Mouse (Mus musculus) layer of hippocampus, adult 8-10 months (tissue): Measurements from ENCODE around the gene Xab2. TPM values are rescaled to one million over a fixed set of nuclear protein-coding genes. Genes with fewer than 3 reads are reported as not detected.
"Not testable (repeated sequence)": the region's sequence is repeated elsewhere in the genome, so short reads cannot be mapped to it uniquely, and the experiment has no call there.

Experiments used
- DNase-seq, 2 experiments: peaks; one replicate each; pipeline ENCODE4 v3.0.0; 2022; ENCODE audit warnings: low spot score in 2 of 2
- total RNA-seq, 4 experiments: library from RNA; stranded (reverse); gene quantifications; 2 replicates each; pipeline ENCODE4 v1.2.4; 2022

Xab2 gene
- total RNA-seq, 4 experiments from 2014 or later, result 39.1 to 45.9 (median 41.4) TPM

DNA sequence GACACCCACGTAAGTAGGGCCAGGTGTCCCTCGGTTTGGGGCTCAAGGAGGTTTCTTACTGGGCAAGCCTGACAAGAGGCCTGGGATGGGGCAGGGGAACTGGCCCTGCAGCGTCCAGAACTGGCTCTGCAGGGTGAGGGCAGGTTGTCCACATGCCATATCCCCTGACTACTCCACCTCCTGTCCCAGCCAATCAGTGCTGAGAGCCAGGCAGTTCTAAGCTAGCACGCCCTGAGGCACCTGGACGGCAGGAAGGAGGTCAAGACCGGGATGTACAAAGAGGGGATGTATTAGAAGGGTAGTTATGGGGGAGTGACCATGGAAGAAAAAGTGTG, 11.3 kb downstream of the Xab2 start:
- DNase-seq, result no peak

DNA sequence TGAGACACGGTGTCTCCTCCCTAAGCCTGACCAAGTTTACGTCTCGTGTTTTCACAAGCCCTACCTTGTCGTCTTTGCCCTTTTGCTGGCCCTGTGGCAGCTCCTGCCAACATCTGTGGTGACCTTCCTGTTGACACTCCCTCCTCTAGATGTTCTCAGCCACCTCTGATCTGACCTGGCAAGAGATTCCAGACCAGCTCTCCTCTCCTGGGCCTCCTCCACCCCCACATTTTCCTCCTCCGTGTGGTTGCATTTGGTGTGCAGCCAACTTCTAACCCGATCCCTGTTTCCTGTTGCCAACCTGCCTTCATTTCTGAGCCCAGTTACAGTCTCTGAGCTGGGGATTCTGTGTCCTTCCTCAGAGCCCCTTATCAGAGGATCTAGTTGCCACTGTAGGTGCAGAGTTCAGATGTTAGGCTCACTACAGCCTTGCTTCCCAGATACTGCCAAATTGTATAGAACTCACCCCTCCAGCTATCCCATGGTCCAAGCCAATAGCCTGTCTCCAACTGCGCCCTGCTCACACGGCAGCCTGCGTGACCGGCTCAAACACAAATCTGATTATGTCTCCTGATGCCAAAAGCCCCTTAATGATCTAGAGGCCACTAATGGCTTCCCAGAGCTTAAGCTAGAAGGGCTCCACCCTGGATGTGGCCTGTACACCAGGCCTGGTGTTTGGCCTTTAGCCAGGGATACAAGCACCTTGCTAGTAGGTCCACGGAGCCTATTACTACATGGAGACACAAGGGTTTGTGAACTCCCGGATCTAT, 11.9 kb downstream of the Xab2 start:
- DNase-seq, result no peak

DNA sequence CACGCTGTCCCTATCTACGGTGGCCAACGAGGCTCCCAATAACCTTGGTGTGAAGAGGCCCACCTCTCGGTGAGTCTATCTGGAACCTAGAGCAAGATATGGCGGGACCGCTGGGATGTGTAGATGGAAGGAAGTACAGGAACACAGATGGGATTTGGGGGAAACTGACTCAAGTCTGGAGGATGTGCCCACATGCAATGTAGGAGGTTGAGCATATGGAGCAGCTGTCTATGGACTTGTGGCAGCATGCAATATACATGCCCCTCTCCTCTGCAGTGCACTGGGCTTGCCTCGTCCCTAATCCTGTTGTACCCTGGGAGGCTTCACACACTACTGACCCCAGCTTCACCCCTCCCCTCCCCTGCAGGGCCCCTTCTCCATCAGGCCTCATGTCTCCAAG, 13.3 kb downstream of the Xab2 start:
- DNase-seq, result peak in 1 of 2 experiments; percentile 55

- no peak for DNase-seq
Observed at GRCm38 (mm10) chr8:3606593-3606992, 14.5 kb downstream of the Xab2 start.

GRCm38 (mm10) chr8:3603439-3603838, 17.7 kb downstream of the Xab2 start:
- DNase-seq, result no peak

GRCm38 (mm10) chr8:3600401-3600800, 20.7 kb downstream of the Xab2 start:
- DNase-seq, result no peak

DNA sequence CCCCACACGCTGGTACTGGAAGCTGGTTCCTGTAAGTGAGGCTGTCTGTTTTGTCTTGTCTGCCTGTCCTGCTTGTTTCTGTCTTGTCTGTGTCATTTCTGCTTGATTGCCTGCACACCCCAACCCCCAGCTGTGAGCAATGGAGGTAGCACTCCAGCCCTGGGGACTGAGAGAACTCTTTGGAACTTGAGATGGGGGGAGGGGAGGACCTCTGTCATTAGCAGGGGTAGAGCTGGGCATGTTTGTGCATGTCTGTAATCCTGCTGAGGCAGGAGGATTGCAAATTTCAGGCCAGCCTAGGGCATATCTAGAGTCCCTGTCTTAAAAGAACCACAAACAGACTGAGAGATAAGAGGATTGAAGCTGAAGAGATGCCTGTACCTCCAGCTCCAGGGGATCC, 21.9 kb downstream of the Xab2 start:
- no peak for DNase-seq

DNA sequence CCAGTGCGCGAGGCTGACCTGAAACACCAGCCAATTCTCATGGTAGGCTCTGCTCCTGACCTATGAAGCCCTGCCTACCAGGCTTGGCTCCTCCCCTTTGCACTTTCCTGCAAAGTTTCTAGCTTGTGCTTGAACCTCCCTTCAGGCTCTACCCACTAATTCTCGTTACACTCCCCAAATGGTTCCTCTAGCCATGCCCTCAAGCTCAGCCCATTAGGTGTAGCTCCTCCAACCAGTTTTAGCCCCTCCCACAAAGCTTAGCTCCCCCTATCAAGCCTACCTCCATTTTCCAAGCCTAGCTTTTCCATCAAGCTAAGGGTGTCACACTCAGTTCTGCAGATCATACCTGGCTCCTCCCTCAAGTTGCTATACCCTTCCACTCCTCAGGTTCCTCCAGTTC, 23.1 kb downstream of the Xab2 start:
- no peak for DNase-seq

GRCm38 (mm10) chr8:3594466-3594865, 26.6 kb downstream of the Xab2 start:
- no peak for DNase-seq

- no peak for DNase-seq
Observed at GRCm38 (mm10) chr8:3593470-3593869, 27.6 kb downstream of the Xab2 start.

DNA sequence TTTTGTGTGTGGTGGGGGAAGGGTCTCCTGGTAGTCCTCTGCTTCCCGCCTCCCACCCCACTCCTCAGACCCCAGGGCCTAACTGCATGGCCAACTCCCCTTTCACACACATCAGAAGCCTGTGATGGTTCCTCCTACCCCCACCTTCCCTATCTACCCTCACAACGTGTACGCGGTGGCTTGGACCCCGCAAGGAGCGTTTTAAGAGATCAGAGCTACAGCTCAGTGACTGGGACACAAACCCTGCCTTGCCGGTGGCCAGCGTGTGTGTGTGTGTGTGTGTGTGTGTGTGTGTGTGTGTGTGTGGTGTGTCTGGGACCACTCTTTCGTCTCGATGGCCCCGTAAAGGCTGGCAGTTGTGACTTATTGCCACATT, 32.9 kb downstream of the Xab2 start:
- DNase-seq, result no peak

DNA sequence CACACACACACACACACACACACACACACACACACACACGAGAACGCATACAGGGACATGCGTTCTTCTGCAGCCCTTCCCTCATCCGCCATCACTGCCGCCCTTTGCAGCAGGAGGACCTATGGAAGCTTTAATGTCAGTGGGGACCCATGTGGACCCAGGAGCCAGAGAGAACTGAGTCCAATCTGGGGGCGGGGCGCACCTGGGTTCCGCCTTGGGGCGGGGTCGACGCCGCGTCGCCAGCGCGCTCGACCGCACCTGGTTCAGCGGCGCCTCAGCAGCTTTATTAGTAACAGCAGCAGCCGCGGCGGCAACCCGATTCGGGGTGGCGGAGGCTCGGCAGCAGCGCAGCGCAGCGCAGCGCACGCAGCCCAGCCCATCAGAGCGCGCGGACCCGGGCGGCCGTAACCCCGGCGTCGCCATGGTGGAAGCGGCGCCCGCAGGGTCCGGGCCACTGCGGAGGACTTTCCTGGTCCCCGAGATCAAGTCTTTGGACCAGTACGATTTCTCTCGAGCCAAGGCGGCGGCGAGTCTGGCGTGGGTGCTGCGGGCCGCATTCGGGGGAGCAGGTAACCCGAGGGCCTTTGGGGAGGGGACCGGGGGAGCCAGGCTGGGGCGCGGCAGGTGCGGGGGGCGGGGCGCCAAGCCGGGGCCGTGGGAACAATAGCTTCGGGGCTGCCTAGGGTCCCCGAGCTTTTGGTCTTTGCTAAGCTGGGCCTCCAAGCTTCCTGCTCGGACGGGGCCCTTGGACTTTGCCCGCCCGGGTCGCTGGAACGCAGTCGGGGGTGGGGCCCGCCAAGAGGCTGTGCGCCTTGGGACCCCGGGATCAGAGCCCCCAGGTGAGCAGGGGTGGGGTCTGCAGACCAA, 33.5 kb downstream of the Xab2 start:
- DNase-seq, result peak; percentile 58 to 64

DNA sequence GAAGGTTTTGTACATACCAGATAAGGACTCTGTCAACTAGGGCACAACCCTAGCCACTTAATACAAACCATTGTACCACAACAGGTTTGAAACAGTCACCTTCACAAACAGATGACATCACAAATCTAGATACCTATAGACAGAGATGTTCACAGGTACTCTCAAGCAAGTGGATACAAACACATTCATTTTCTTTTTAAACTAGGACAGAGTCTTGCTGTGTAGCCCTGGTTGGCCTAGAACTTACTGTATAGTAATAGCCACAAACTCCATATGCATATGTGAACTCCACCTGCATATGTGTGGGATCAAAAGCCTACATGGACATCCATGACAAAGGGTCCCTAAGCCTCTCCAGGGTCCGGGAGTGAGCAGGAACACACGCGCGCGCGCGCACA, 34.1 kb downstream of the Xab2 start, which contains the start of gene Camsap3:
Gene Camsap3 (plus strand): TSS at position 301 of the 398 bp plus-strand sequence.
- DNase-seq, result no peak

GRCm38 (mm10) chr8:3586452-3586851, 34.7 kb downstream of the Xab2 start:
- DNase-seq, result no peak

GRCm38 (mm10) chr8:3581961-3582360, 39.2 kb downstream of the Xab2 start:
- DNase-seq, result not testable (repeated sequence)

GRCm38 (mm10) chr8:3579390-3580364, 41.4 kb downstream of the Xab2 start:
- no peak for DNase-seq

GRCm38 (mm10) chr8:3576211-3576960, 44.7 kb downstream of the Xab2 start:
- DNase-seq, result no peak

GRCm38 (mm10) chr8:3574546-3574945, 46.6 kb downstream of the Xab2 start:
- no peak for DNase-seq

- no peak for DNase-seq
Observed at GRCm38 (mm10) chr8:3569784-3570183, 51.3 kb downstream of the Xab2 start.

GRCm38 (mm10) chr8:3568378-3568777, 52.7 kb downstream of the Xab2 start:
- no peak for DNase-seq
